Mouse (Mus musculus) G1E (cell line): Measurements from ENCODE around the gene Hoxb3.

Source experiments
- CTCF ChIP-seq: IDR thresholded peaks from 2 replicates; pipeline ENCODE4 v1.5.1; 2012; ENCODE audit warnings: low read depth, low read length, inconsistent platforms, mixed read lengths
- GATA1 ChIP-seq: IDR thresholded peaks from 2 replicates; pipeline ENCODE4 v1.6.1; 2012; ENCODE audit warnings: borderline replicate concordance, low read length, inconsistent platforms, mixed read lengths
- GATA2 ChIP-seq: IDR thresholded peaks from 2 replicates; pipeline ENCODE4 v1.6.1; 2012; ENCODE audit warnings: low read depth, low read length, inconsistent platforms, borderline replicate concordance
- POLR2AphosphoS5 ChIP-seq: IDR thresholded peaks from 2 replicates; pipeline ENCODE4 v1.6.1; 2012; ENCODE audit warnings: low read depth, low read length, inconsistent platforms; ENCODE audit not compliant: insufficient replicate concordance

DNA sequence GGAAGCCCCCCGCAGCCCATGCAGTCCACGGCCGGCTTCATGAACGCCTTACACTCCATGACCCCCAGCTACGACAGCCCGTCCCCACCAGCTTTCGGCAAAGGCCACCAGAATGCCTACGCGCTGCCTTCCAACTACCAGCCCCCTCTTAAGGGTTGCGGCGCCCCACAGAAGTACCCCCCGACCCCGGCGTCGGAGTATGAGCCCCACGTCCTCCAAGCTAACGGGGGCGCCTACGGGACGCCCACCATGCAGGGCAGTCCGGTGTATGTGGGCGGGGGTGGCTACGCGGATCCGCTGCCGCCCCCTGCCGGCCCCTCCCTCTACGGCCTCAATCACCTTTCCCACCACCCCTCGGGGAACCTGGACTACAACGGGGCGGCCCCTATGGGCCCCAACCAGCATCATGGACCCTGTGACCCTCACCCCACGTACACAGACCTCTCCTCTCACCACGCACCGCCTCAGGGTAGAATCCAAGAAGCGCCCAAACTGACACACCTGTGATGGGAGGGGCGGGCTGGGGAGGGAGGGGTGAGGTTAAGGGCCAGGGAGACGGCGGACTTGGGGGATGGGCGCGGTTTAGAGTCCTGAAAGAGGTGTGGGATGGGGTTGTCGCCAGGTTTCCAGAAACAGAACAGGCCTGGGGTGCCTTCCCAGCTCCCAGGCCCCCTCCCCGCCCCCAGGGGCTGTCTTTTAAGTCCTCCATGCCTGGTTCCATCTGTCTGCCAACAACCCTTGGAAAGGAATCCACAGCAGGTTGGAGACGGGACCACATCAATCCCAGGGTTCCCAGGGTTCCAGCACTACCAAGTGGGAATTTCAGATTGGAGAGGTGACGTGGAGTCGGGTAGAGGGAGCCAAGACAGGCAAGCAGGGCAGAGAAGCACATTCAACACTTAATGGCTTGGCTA, 23.0 kb downstream of the Hoxb3 start:
- TF ChIP-seq POLR2AphosphoS5 (no peak), CTCF (no peak), GATA2 (no peak), GATA1 (no peak)
